Mouse (Mus musculus) ES-E14 (cell line): Measurements from ENCODE around the gene Mapk8ip1.

Experiments used
- CHD2 ChIP-seq: IDR thresholded peaks from 2 replicates; pipeline ENCODE4 v1.6.1; 2014; ENCODE audit warnings: mild to moderate bottlenecking, low read depth, low read length, inconsistent platforms
- HCFC1 ChIP-seq: IDR thresholded peaks from 2 replicates; pipeline ENCODE4 v1.6.1; 2012; ENCODE audit warnings: low read length, inconsistent platforms, borderline replicate concordance; ENCODE audit not compliant: insufficient read depth
- MAFK ChIP-seq: IDR thresholded peaks from 2 replicates; pipeline ENCODE4 v1.6.1; 2014; ENCODE audit warnings: mild to moderate bottlenecking, low read depth, low read length, inconsistent platforms; ENCODE audit not compliant: insufficient read depth
- ZC3H11A ChIP-seq: IDR thresholded peaks from 2 replicates; pipeline ENCODE4 v1.6.1; 2012; ENCODE audit warnings: low read depth, mild to moderate bottlenecking, inconsistent platforms, low read length, borderline replicate concordance
- ZNF384 ChIP-seq: IDR thresholded peaks from 2 replicates; pipeline ENCODE4 v1.6.1; 2012; ENCODE audit warnings: low read depth, low read length, inconsistent platforms

GRCm38 (mm10) chr2:92342418-92342817 lies 58.6 kb downstream of the Mapk8ip1 start:
- TF ChIP-seq CHD2 = no peak
- TF ChIP-seq ZC3H11A = no peak
- no peak for TF ChIP-seq MAFK
- no peak for TF ChIP-seq HCFC1
- TF ChIP-seq ZNF384 = no peak
